Mouse (Mus musculus) stomach, postnatal 0 days (tissue): ENCODE measurements at regions not wholly inside any gene's neighbourhood (a gene's known extent, or its start where the extent isn't known, plus 50 kb on each side); places are given as distances from the start of the nearest gene placed in this dataset.

Source experiments
- ATAC-seq: fragments of 200-750 bp; cut with Nextera tagmentation; 2 replicates; pipeline ENCODE4 v1.8.0; 2017; ENCODE audit not compliant: low FRiP score, low TSS enrichment
- DNase-seq: peaks from one replicate; pipeline ENCODE4 v3.0.0-alpha.2; 2016; ENCODE audit warnings: low spot score
- H3K27ac ChIP-seq: fragments of 300-500 bp; sonication (generic); replicated peaks from 2 replicates; pipeline ENCODE4 v1.5.1; 2014; ENCODE audit warnings: mild to moderate bottlenecking, control low read depth
- H3K27me3 ChIP-seq: fragments of 300-500 bp; sonication (generic); 2 replicates; pipeline ENCODE4 v1.6.1; 2014; ENCODE audit warnings: low read length; ENCODE audit not compliant: control insufficient read depth, insufficient read depth
- H3K36me3 ChIP-seq: fragments of 300-500 bp; sonication (generic); 2 replicates; pipeline ENCODE4 v1.6.1; 2014; ENCODE audit warnings: low read length, mixed read lengths; ENCODE audit not compliant: control insufficient read depth, insufficient read depth
- H3K4me1 ChIP-seq: fragments of 300-500 bp; sonication (generic); replicated peaks from 2 replicates; pipeline ENCODE4 v1.6.1; 2014; ENCODE audit warnings: antibody characterized with exemption; ENCODE audit not compliant: control insufficient read depth, insufficient read depth
- H3K4me2 ChIP-seq: fragments of 300-500 bp; sonication (generic); replicated peaks from 2 replicates; pipeline ENCODE4 v1.6.1; 2014; ENCODE audit warnings: low read depth, mild to moderate bottlenecking, control low read depth, moderate library complexity
- H3K4me3 ChIP-seq: fragments of 300-500 bp; sonication (generic); 2 replicates; pipeline ENCODE4 v1.5.1; 2014; ENCODE audit warnings: low read depth, low read length, control low read depth
- H3K9ac ChIP-seq: fragments of 300-500 bp; sonication (generic); 2 replicates; pipeline ENCODE4 v1.6.1; 2014; ENCODE audit warnings: mild to moderate bottlenecking, low read length, control low read depth, mixed read lengths
- H3K9me3 ChIP-seq: fragments of 300-500 bp; sonication (generic); 2 replicates; pipeline ENCODE4 v1.6.1; 2016; ENCODE audit warnings: low read length; ENCODE audit not compliant: control insufficient read depth
- CTCF ChIP-seq: IDR thresholded peaks from 2 replicates; pipeline ENCODE4 v1.5.1; 2016; ENCODE audit warnings: antibody characterized with exemption, low read depth, mild to moderate bottlenecking, moderate library complexity
- EP300 ChIP-seq: optimal IDR thresholded peaks from 2 replicates; pipeline ENCODE3; 2016; ENCODE audit warnings: antibody characterized with exemption
- WGBS: fragments of 180-500 bp; shearing (Covaris S2); extraction: QIAGEN DNeasy Blood & Tissue Kit; methylation state at CpG from one replicate; pipeline ENCODE4 v1.1.7; 2014; 5-methylcytosine and 5-hydroxymethylcytosine counted together

DNA sequence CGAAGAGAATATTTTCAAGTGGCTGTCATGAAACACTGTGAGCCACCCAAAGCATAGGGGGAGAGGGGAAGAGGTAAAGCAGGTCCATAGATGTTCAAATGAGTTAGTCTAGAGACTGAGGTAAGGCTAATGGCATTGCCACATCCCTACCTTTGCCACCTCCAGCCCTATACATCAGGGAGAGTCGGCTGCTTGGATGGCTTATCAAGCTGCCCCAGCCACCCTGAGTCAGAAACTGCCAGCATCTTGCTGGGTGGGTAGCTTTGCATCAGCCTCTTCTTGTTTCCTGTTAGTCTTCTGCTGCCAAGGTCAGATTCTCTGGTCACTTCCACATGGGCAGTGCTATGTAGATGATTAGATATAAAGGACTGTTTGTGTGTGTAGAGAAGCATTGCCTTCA, 215.6 kb downstream of the Pik3r1 start:
- Histone ChIP-seq H3K27me3 (no peaks in the 10 kb centered on the region), H3K4me2 (no peak overlapping the region), H3K9ac (no peak overlapping the region), H3K27ac (no peak overlapping the region), H3K36me3 (no peaks in the 10 kb centered on the region), H3K9me3 (no peaks in the 10 kb centered on the region), H3K4me3 (no peak overlapping the region), H3K4me1 (no peaks in the 10 kb centered on the region)
- no peak for DNase-seq
- 84% methylated on average over 2 of the region's 2 CpGs for WGBS
- TF ChIP-seq EP300 = no peak
- TF ChIP-seq CTCF = no peak
- ATAC-seq = peak; percentile 60; the same call in 1 of the 2 replicates

DNA sequence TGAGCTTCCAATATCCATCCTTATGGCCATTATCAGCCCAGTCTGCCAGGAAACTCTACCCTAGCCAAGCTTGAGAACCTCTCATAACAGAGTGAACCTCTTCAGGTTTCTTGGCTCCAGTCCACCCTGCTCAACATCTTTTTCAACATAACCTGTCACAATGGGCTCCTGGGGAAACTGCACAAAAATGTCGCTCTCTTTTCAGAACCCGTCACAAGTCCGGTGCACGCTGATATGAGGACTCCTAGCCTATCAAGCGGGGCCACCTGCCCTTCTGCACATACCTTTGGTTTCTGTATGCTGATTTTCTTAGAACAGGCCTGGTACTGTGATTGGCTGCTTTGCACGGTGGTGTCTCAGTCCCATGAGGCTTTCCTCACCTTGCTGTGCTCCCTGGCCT, 216.9 kb downstream of the Pik3r1 start:
- Histone ChIP-seq H3K4me1 (no peaks in the 10 kb centered on the region), H3K4me3 (no peak overlapping the region), H3K9ac (no peak overlapping the region), H3K36me3 (no peaks in the 10 kb centered on the region), H3K4me2 (no peak overlapping the region), H3K27ac (no peak overlapping the region), H3K9me3 (no peaks in the 10 kb centered on the region), H3K27me3 (no peaks in the 10 kb centered on the region)
- DNase-seq (no peak), ATAC-seq (no peak)
- WGBS = 79% methylated on average over 6 of the region's 6 CpGs
- TF ChIP-seq EP300 (no peak), CTCF (no peak)

DNA sequence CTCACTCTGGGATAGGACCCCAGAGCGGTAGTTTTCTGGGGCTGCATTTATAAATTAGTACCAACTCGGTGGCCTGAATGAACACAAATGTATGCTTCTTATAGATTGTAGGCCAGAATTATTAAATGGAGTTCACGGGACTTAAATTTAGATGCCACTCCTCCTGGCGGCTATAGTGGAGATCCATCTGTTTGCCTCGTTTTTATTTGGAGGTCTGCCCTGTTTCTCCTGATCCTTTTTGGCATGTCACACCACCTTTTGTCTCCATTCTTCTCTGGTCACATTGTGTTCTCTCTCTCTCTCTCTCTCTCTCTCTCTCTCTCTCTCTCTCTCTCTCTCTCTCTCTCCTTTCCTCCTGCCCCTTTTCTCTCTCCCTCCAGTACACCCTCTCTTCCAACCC, 217.5 kb downstream of the Pik3r1 start:
- DNase-seq (no peak), ATAC-seq (no peak)
- Histone ChIP-seq H3K4me2 (no peak overlapping the region), H3K4me3 (no peak overlapping the region), H3K27ac (no peak overlapping the region), H3K9me3 (no peaks in the 10 kb centered on the region), H3K9ac (no peak overlapping the region), H3K4me1 (no peaks in the 10 kb centered on the region), H3K27me3 (no peaks in the 10 kb centered on the region), H3K36me3 (no peaks in the 10 kb centered on the region)
- WGBS = 79% methylated on average over 5 of the region's 5 CpGs
- TF ChIP-seq EP300 (no peak), CTCF (no peak)

- no peak overlapping the region for H3K4me2 ChIP-seq
These were observed 220.1 kb downstream of the Pik3r1 start for GRCm38 (mm10) chr13:101547887-101548286.

DNA sequence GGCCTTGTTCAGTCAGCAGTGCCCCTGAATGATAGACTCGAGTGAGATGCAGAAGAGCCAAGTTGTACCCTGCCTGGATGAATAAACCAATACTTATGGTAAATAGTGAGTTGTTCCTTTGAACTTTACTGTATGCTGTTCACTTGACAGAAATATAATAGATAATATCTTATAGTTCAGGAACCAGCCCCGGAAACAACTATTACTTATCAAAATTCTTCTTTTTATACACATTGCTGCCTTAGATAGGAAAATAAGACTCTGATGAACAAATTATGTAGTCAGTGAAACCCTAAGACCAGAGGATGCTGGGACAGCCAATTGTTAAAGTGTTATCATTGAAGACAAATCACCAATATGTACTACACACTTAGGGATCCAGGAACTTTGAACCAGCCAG, 220.7 kb downstream of the Pik3r1 start:
- H3K4me2 ChIP-seq = no peak overlapping the region
- no peak overlapping the region for H3K9ac ChIP-seq
- DNase-seq = no peak
- ATAC-seq = no peak
- no peaks in the 10 kb centered on the region for H3K27me3 ChIP-seq
- no peak overlapping the region for H3K4me3 ChIP-seq
- no peak for TF ChIP-seq EP300
- no peak for TF ChIP-seq CTCF
- no peaks in the 10 kb centered on the region for H3K4me1 ChIP-seq
- H3K27ac ChIP-seq = no peak overlapping the region
- no peaks in the 10 kb centered on the region for H3K36me3 ChIP-seq
- WGBS = 61% methylated on average over 2 of the region's 2 CpGs
- H3K9me3 ChIP-seq = no peaks in the 10 kb centered on the region

More at GRCm38 (mm10) chr13:101547887-101548286, 220.1 kb downstream of the Pik3r1 start:
- Histone ChIP-seq H3K9ac (no peak overlapping the region), H3K27ac (no peak overlapping the region), H3K4me3 (no peak overlapping the region), H3K27me3 (no peaks in the 10 kb centered on the region), H3K4me1 (no peaks in the 10 kb centered on the region), H3K9me3 (no peaks in the 10 kb centered on the region), H3K36me3 (no peaks in the 10 kb centered on the region)
- WGBS = 28% methylated on average over 6 of the region's 6 CpGs
- no peak for ATAC-seq
- no peak for DNase-seq
- TF ChIP-seq EP300 (no peak), CTCF (no peak)

- no peaks in the 10 kb centered on the region for H3K27me3 ChIP-seq
- H3K27ac ChIP-seq = no peak overlapping the region
- TF ChIP-seq CTCF (no peak), EP300 (no peak)
- no peak overlapping the region for H3K4me2 ChIP-seq
- H3K9ac ChIP-seq = no peak overlapping the region
- peak; percentile 24; the same call in 1 of the 2 replicates for ATAC-seq
- no peaks in the 10 kb centered on the region for H3K9me3 ChIP-seq
- DNase-seq = no peak
- no peak overlapping the region for H3K4me3 ChIP-seq
- WGBS = 47% methylated on average over 6 of the region's 6 CpGs
- H3K36me3 ChIP-seq = no peaks in the 10 kb centered on the region
- H3K4me1 ChIP-seq = no peaks in the 10 kb centered on the region
These were observed 222.5 kb downstream of the Pik3r1 start for GRCm38 (mm10) chr13:101545344-101546181.
